Mouse (Mus musculus) erythroblast, embryonic 14.5 days (primary cell): ENCODE measurements around the gene Atp6v0a4. TPM values are rescaled to one million over a fixed set of nuclear protein-coding genes. Genes with fewer than 3 reads are reported as not detected.

Source experiments
- H3K27me3 ChIP-seq: 2 replicates; pipeline ENCODE4 v1.6.1; 2012; ENCODE audit warnings: inconsistent platforms; ENCODE audit not compliant: control insufficient read depth
- H3K36me3 ChIP-seq: 2 replicates; pipeline ENCODE4 v1.6.1; 2012; ENCODE audit warnings: mild to moderate bottlenecking, inconsistent platforms; ENCODE audit not compliant: control insufficient read depth
- H3K4me1 ChIP-seq: 2 replicates; pipeline ENCODE4 v1.6.1; 2012; ENCODE audit warnings: inconsistent platforms; ENCODE audit not compliant: control insufficient read depth
- H3K4me3 ChIP-seq: replicated peaks from 2 replicates; pipeline ENCODE3; 2012; ENCODE audit warnings: moderate library complexity, mild to moderate bottlenecking, inconsistent platforms
- H3K9me3 ChIP-seq: 2 replicates; pipeline ENCODE4 v1.6.1; 2012; ENCODE audit warnings: low read length, inconsistent platforms, mixed read lengths; ENCODE audit not compliant: control insufficient read depth
- GATA1 ChIP-seq: IDR thresholded peaks from 2 replicates; pipeline ENCODE4 v1.6.1; 2012; ENCODE audit warnings: low read length, inconsistent platforms, mixed read lengths
- TAL1 ChIP-seq: IDR thresholded peaks from 3 replicates; pipeline ENCODE4 v1.6.1; 2012; ENCODE audit warnings: low read length, inconsistent platforms, mixed read lengths
- polyA plus RNA-seq: library from polyadenylated mRNA; stranded (reverse); fragments of >175 nt; gene quantifications from 2 replicates; pipeline ENCODE4 v1.2.3, GENCODE M21; 2012

The Atp6v0a4 gene
- polyA plus RNA-seq, 1 experiment = not detected

- Histone ChIP-seq H3K27me3 (no peaks in the 10 kb centered on the region), H3K4me1 (no peaks in the 10 kb centered on the region), H3K4me3 (no peak overlapping the region), H3K9me3 (no peaks in the 10 kb centered on the region), H3K36me3 (no peaks in the 10 kb centered on the region)
- TF ChIP-seq GATA1 (no peak), TAL1 (no peak)
Observed at GRCm38 (mm10) chr6:38116107-38116770, 8.1 kb downstream of the Atp6v0a4 start.

GRCm38 (mm10) chr6:38110859-38111258 lies 13.5 kb downstream of the Atp6v0a4 start:
- Histone ChIP-seq H3K4me3 (no peak overlapping the region), H3K9me3 (no peaks in the 10 kb centered on the region), H3K27me3 (peaks cover 6% of the 10 kb centered on the region), H3K4me1 (no peaks in the 10 kb centered on the region), H3K36me3 (no peaks in the 10 kb centered on the region)
- TF ChIP-seq TAL1 (no peak), GATA1 (no peak)

- Histone ChIP-seq H3K9me3 (no peaks in the 10 kb centered on the region), H3K36me3 (no peaks in the 10 kb centered on the region), H3K4me3 (no peak overlapping the region), H3K4me1 (no peaks in the 10 kb centered on the region), H3K27me3 (peaks cover 6% of the 10 kb centered on the region)
- no peak for TF ChIP-seq TAL1
Observed at GRCm38 (mm10) chr6:38109871-38110270, 14.5 kb downstream of the Atp6v0a4 start.

- no peaks in the 10 kb centered on the region for H3K9me3 ChIP-seq
- no peaks in the 10 kb centered on the region for H3K36me3 ChIP-seq
- TF ChIP-seq GATA1 (no peak), TAL1 (no peak)
- H3K27me3 ChIP-seq = peaks cover 6% of the 10 kb centered on the region
- no peak within 1 kb of the TSS for H3K4me3 ChIP-seq
- no peaks in the 10 kb centered on the region for H3K4me1 ChIP-seq
Observed at GRCm38 (mm10) chr6:38109160-38109795, 15.1 kb downstream of the Atp6v0a4 start, which contains the start of gene Tmem213. Gene Tmem213, plus strand, starts transcription at chr6:38109255.

- peaks cover 4% of the 10 kb centered on the region for H3K4me1 ChIP-seq
- peaks cover 6% of the 10 kb centered on the region for H3K27me3 ChIP-seq
- no peak overlapping the region for H3K4me3 ChIP-seq
- TF ChIP-seq TAL1 (no peak), GATA1 (no peak)
- H3K9me3 ChIP-seq = no peaks in the 10 kb centered on the region
- no peaks in the 10 kb centered on the region for H3K36me3 ChIP-seq
Observed at GRCm38 (mm10) chr6:38108449-38108848, 15.9 kb downstream of the Atp6v0a4 start.

GRCm38 (mm10) chr6:38105924-38106323 lies 18.5 kb downstream of the Atp6v0a4 start:
- Histone ChIP-seq H3K27me3 (peaks cover 6% of the 10 kb centered on the region), H3K4me3 (no peak overlapping the region), H3K36me3 (no peaks in the 10 kb centered on the region), H3K9me3 (no peaks in the 10 kb centered on the region), H3K4me1 (peaks cover 4% of the 10 kb centered on the region)
- TF ChIP-seq GATA1 (no peak), TAL1 (no peak)

GRCm38 (mm10) chr6:38103775-38104174 lies 20.6 kb downstream of the Atp6v0a4 start:
- TF ChIP-seq GATA1 = no peak
- TF ChIP-seq TAL1 = no peak
- Histone ChIP-seq H3K4me1 (peaks cover 4% of the 10 kb centered on the region), H3K36me3 (no peaks in the 10 kb centered on the region), H3K9me3 (peaks cover 2% of the 10 kb centered on the region; the same call in 1 of the 2 replicates), H3K27me3 (no peaks in the 10 kb centered on the region), H3K4me3 (no peak overlapping the region)

GRCm38 (mm10) chr6:38102216-38102795 lies 22.1 kb downstream of the Atp6v0a4 start:
- Histone ChIP-seq H3K4me1 (peaks cover 4% of the 10 kb centered on the region), H3K36me3 (no peaks in the 10 kb centered on the region), H3K27me3 (no peaks in the 10 kb centered on the region), H3K9me3 (peaks cover 2% of the 10 kb centered on the region; the same call in 1 of the 2 replicates), H3K4me3 (no peak overlapping the region)
- TF ChIP-seq TAL1 = no peak
- no peak for TF ChIP-seq GATA1

- Histone ChIP-seq H3K9me3 (peaks cover 2% of the 10 kb centered on the region; the same call in 1 of the 2 replicates), H3K36me3 (no peaks in the 10 kb centered on the region), H3K4me1 (peaks cover 3% of the 10 kb centered on the region), H3K4me3 (no peak overlapping the region), H3K27me3 (no peaks in the 10 kb centered on the region)
- TF ChIP-seq TAL1 (no peak), GATA1 (no peak)
Observed at GRCm38 (mm10) chr6:38096961-38097370, 27.4 kb downstream of the Atp6v0a4 start.
